Mouse (Mus musculus): ENCODE measurements at regions not wholly inside any gene's neighbourhood (a gene's known extent, or its start where the extent isn't known, plus 50 kb on each side); places are given as distances from the start of the nearest gene placed in this dataset.

- TF ChIP-seq POLR2A (IDR thresholded peaks at IDR 0.05; ENCODE audit: extremely low read depth, insufficient read depth, low read length) (no peak), CTCF (IDR thresholded peaks at IDR 0.05; ENCODE audit: extremely low read depth, insufficient read depth, low read length) (no peak)
Observed at GRCm38 (mm10) chr11:113101534-113101933, 319.5 kb downstream of the Sox9 start.

Measured in cortical plate, adult 2 months (tissue).